Mouse (Mus musculus) kidney, embryonic 15.5 days (tissue): ENCODE results near the gene Morn3. TPM values are rescaled to one million over a fixed set of nuclear protein-coding genes. Genes with fewer than 3 reads are reported as not detected.

Source experiments
- ATAC-seq: fragments of 200-750 bp; cut with Nextera tagmentation; replicated peaks from 2 replicates; pipeline ENCODE4 v1.8.0; 2017; ENCODE audit warnings: moderate TSS enrichment; ENCODE audit not compliant: low FRiP score
- H3K27ac ChIP-seq: fragments of 300-500 bp; sonication (generic); 2 replicates; pipeline ENCODE4 v1.5.1; 2015; ENCODE audit warnings: mild to moderate bottlenecking, inconsistent platforms
- H3K27me3 ChIP-seq: fragments of 300-500 bp; sonication (generic); 2 replicates; pipeline ENCODE4 v1.6.1; 2015; ENCODE audit warnings: inconsistent platforms
- H3K36me3 ChIP-seq: fragments of 300-500 bp; sonication (generic); 2 replicates; pipeline ENCODE4 v1.6.1; 2015; ENCODE audit warnings: inconsistent platforms
- H3K4me1 ChIP-seq: fragments of 300-500 bp; sonication (generic); 2 replicates; pipeline ENCODE4 v1.6.1; 2015; ENCODE audit warnings: inconsistent platforms
- H3K4me2 ChIP-seq: fragments of 300-500 bp; sonication (generic); 2 replicates; pipeline ENCODE4 v1.6.1; 2015; ENCODE audit warnings: moderate library complexity, mild to moderate bottlenecking, inconsistent platforms
- H3K4me3 ChIP-seq: fragments of 300-500 bp; sonication (generic); replicated peaks from 2 replicates; pipeline ENCODE4 v1.5.1; 2015; ENCODE audit warnings: mild to moderate bottlenecking, inconsistent platforms
- H3K9ac ChIP-seq: fragments of 300-500 bp; sonication (generic); 2 replicates; pipeline ENCODE4 v1.6.1; 2015; ENCODE audit warnings: mild to moderate bottlenecking, inconsistent platforms
- H3K9me3 ChIP-seq: fragments of 300-500 bp; sonication (generic); replicated peaks from 2 replicates; pipeline ENCODE4 v1.6.1; 2016; ENCODE audit warnings: inconsistent platforms
- WGBS: fragments of 180-500 bp; shearing (Covaris S2); methylation state at CpG from one replicate; pipeline ENCODE4 v1.1.7; 2015; ENCODE audit warnings: mixed read lengths; 5-methylcytosine and 5-hydroxymethylcytosine counted together
- polyA plus RNA-seq: library from polyadenylated mRNA; unstranded; fragments of >200 nt; fragmentation: Nextera tagmentation; extraction: Ambion mirVana; gene quantifications from 2 replicates; pipeline ENCODE4 v1.2.1, GENCODE M21; 2015

The Morn3 gene
- 0.26 TPM in 1 of 2 replicates, not detected in the other for polyA plus RNA-seq

GRCm38 (mm10) chr5:123046916-123047315 lies at the start of gene Morn3:
Gene Morn3, minus strand, starts transcription at chr5:123047016.
- Histone ChIP-seq H3K4me2 (no peak within 1 kb of the TSS), H3K4me3 (no peak within 1 kb of the TSS), H3K27me3 (no peaks in the 10 kb centered on the region), H3K9ac (no peak within 1 kb of the TSS), H3K27ac (no peak within 1 kb of the TSS), H3K4me1 (peaks cover 14% of the 10 kb centered on the region), H3K36me3 (no peaks in the 10 kb centered on the region), H3K9me3 (no peaks in the 10 kb centered on the region)
- ATAC-seq: no peak
- WGBS: 82% methylated on average over 3 of the region's 3 CpGs

GRCm38 (mm10) chr5:123096299-123096698 lies 49.5 kb upstream of the Morn3 start:
- Histone ChIP-seq H3K9ac (no peak overlapping the region), H3K4me1 (peaks cover 20% of the 10 kb centered on the region), H3K36me3 (peaks cover 12% of the 10 kb centered on the region), H3K9me3 (no peaks in the 10 kb centered on the region), H3K4me2 (no peak overlapping the region), H3K4me3 (no peak overlapping the region), H3K27ac (no peak overlapping the region), H3K27me3 (no peaks in the 10 kb centered on the region)
- WGBS: 91% methylated on average over 8 of the region's 8 CpGs
- no peak for ATAC-seq

GRCm38 (mm10) chr5:123094238-123094991 lies 47.6 kb upstream of the Morn3 start:
- no peaks in the 10 kb centered on the region for H3K9me3 ChIP-seq
- WGBS: 57% methylated on average over 25 of the region's 25 CpGs
- H3K9ac ChIP-seq: no peak overlapping the region
- H3K4me1 ChIP-seq: peaks cover 20% of the 10 kb centered on the region
- H3K27ac ChIP-seq: 0 out of 2 replicates have a peak overlapping the region, but pooled peaks have one; percentile 7
- peak overlapping the region; percentile 44 for H3K4me2 ChIP-seq
- peaks cover under 1% of the 10 kb centered on the region; the same call in 1 of the 2 replicates for H3K36me3 ChIP-seq
- no peak overlapping the region for H3K4me3 ChIP-seq
- H3K27me3 ChIP-seq: no peaks in the 10 kb centered on the region
- ATAC-seq: peak; percentile 72

- Histone ChIP-seq H3K4me3 (no peak overlapping the region), H3K27ac (no peak overlapping the region), H3K9ac (no peak overlapping the region), H3K9me3 (no peaks in the 10 kb centered on the region), H3K36me3 (no peaks in the 10 kb centered on the region), H3K4me1 (peaks cover 20% of the 10 kb centered on the region), H3K27me3 (no peaks in the 10 kb centered on the region), H3K4me2 (no peak overlapping the region)
- no peak for ATAC-seq
- 80% methylated on average over 14 of the region's 14 CpGs for WGBS
These were observed 46.3 kb upstream of the Morn3 start for GRCm38 (mm10) chr5:123093077-123093633.

GRCm38 (mm10) chr5:123090560-123091306 lies 43.9 kb upstream of the Morn3 start:
- no peak for ATAC-seq
- Histone ChIP-seq H3K27me3 (no peaks in the 10 kb centered on the region), H3K36me3 (no peaks in the 10 kb centered on the region), H3K27ac (no peak overlapping the region), H3K4me3 (no peak overlapping the region), H3K4me2 (no peak overlapping the region), H3K9me3 (no peaks in the 10 kb centered on the region), H3K4me1 (peaks cover 16% of the 10 kb centered on the region), H3K9ac (no peak overlapping the region)
- WGBS: 90% methylated on average over 10 of the region's 10 CpGs

GRCm38 (mm10) chr5:123088784-123089183 lies 42.0 kb upstream of the Morn3 start:
- 93% methylated on average over 4 of the region's 4 CpGs for WGBS
- Histone ChIP-seq H3K27ac (no peak overlapping the region), H3K9ac (no peak overlapping the region), H3K27me3 (no peaks in the 10 kb centered on the region), H3K36me3 (no peaks in the 10 kb centered on the region), H3K4me1 (0 out of 2 replicates have a peak, but pooled peaks cover 4% of the 10 kb centered on the region), H3K4me2 (no peak overlapping the region), H3K4me3 (no peak overlapping the region), H3K9me3 (no peaks in the 10 kb centered on the region)
- ATAC-seq: no peak

GRCm38 (mm10) chr5:123086501-123086900 lies 39.7 kb upstream of the Morn3 start:
- 81% methylated on average over 2 of the region's 2 CpGs for WGBS
- no peaks in the 10 kb centered on the region for H3K9me3 ChIP-seq
- no peaks in the 10 kb centered on the region for H3K27me3 ChIP-seq
- H3K4me2 ChIP-seq: no peak overlapping the region
- H3K4me1 ChIP-seq: peaks cover 12% of the 10 kb centered on the region
- no peak overlapping the region for H3K27ac ChIP-seq
- H3K4me3 ChIP-seq: no peak overlapping the region
- no peak overlapping the region for H3K9ac ChIP-seq
- no peak for ATAC-seq
- H3K36me3 ChIP-seq: no peaks in the 10 kb centered on the region

- ATAC-seq: no peak
- WGBS: 44% methylated on average over 13 of the region's 13 CpGs
- Histone ChIP-seq H3K36me3 (no peaks in the 10 kb centered on the region), H3K27me3 (no peaks in the 10 kb centered on the region), H3K4me3 (no peak overlapping the region), H3K27ac (no peak overlapping the region), H3K9me3 (no peaks in the 10 kb centered on the region), H3K4me2 (no peak overlapping the region), H3K9ac (no peak overlapping the region), H3K4me1 (peaks cover 24% of the 10 kb centered on the region)
These were observed 36.7 kb upstream of the Morn3 start for GRCm38 (mm10) chr5:123083340-123084050.

GRCm38 (mm10) chr5:123080510-123080909 lies 33.7 kb upstream of the Morn3 start:
- H3K9me3 ChIP-seq: no peaks in the 10 kb centered on the region
- H3K27me3 ChIP-seq: no peaks in the 10 kb centered on the region
- no peaks in the 10 kb centered on the region for H3K36me3 ChIP-seq
- H3K27ac ChIP-seq: peak overlapping the region; percentile 85
- no peak overlapping the region for H3K4me2 ChIP-seq
- peaks cover 46% of the 10 kb centered on the region for H3K4me1 ChIP-seq
- H3K4me3 ChIP-seq: no peak overlapping the region
- 85% methylated on average over 13 of the region's 13 CpGs for WGBS
- ATAC-seq: no peak
- H3K9ac ChIP-seq: no peak overlapping the region

- H3K4me1 ChIP-seq: peaks cover 48% of the 10 kb centered on the region
- no peaks in the 10 kb centered on the region for H3K27me3 ChIP-seq
- H3K27ac ChIP-seq: peak overlapping the region; percentile 85
- no peak overlapping the region for H3K4me3 ChIP-seq
- H3K9ac ChIP-seq: no peak overlapping the region
- WGBS: 12% methylated on average over 8 of the region's 8 CpGs
- ATAC-seq: no peak
- H3K4me2 ChIP-seq: peak overlapping the region; percentile 26; the same call in 1 of the 2 replicates
- no peaks in the 10 kb centered on the region for H3K9me3 ChIP-seq
- H3K36me3 ChIP-seq: no peaks in the 10 kb centered on the region
These were observed 33.2 kb upstream of the Morn3 start for GRCm38 (mm10) chr5:123080041-123080440.

GRCm38 (mm10) chr5:123079568-123079967 lies 32.8 kb upstream of the Morn3 start:
- 38% methylated on average over 1 of the region's 1 CpGs for WGBS
- H3K27ac ChIP-seq: peak overlapping the region; percentile 85
- ATAC-seq: no peak
- no peak overlapping the region for H3K9ac ChIP-seq
- H3K4me2 ChIP-seq: peak overlapping the region; percentile 26; the same call in 1 of the 2 replicates
- no peak overlapping the region for H3K4me3 ChIP-seq
- no peaks in the 10 kb centered on the region for H3K27me3 ChIP-seq
- H3K36me3 ChIP-seq: no peaks in the 10 kb centered on the region
- H3K9me3 ChIP-seq: no peaks in the 10 kb centered on the region
- H3K4me1 ChIP-seq: peaks cover 46% of the 10 kb centered on the region
